Mouse (Mus musculus) stomach, embryonic 15.5 days (tissue): ENCODE results near the gene Slc17a9. TPM values are rescaled to one million over a fixed set of nuclear protein-coding genes. Genes with fewer than 3 reads are reported as not detected.
A peak's percentile ranks its signal among the peaks of the same experiment; 100 is the strongest.

Source experiments
- ATAC-seq: fragments of 200-750 bp; cut with Nextera tagmentation; 2 replicates; pipeline ENCODE4 v1.8.0; 2017; ENCODE audit warnings: low read depth, moderate number of reproducible peaks, moderate TSS enrichment; ENCODE audit not compliant: insufficient read depth, low FRiP score
- H3K27ac ChIP-seq: fragments of 300-500 bp; sonication (generic); 2 replicates; pipeline ENCODE4 v1.5.1; 2015; ENCODE audit warnings: mild to moderate bottlenecking, inconsistent platforms
- H3K27me3 ChIP-seq: fragments of 300-500 bp; sonication (generic); replicated peaks from 2 replicates; pipeline ENCODE4 v1.6.1; 2015; ENCODE audit warnings: inconsistent platforms
- H3K36me3 ChIP-seq: fragments of 300-500 bp; sonication (generic); 2 replicates; pipeline ENCODE4 v1.6.1; 2015; ENCODE audit warnings: inconsistent platforms
- H3K4me1 ChIP-seq: fragments of 300-500 bp; sonication (generic); 2 replicates; pipeline ENCODE4 v1.6.1; 2015; ENCODE audit warnings: inconsistent platforms
- H3K4me2 ChIP-seq: fragments of 300-500 bp; sonication (generic); 2 replicates; pipeline ENCODE4 v1.6.1; 2015; ENCODE audit warnings: mild to moderate bottlenecking, inconsistent platforms
- H3K4me3 ChIP-seq: fragments of 300-500 bp; sonication (generic); replicated peaks from 2 replicates; pipeline ENCODE4 v1.5.1; 2015; ENCODE audit warnings: inconsistent platforms
- H3K9ac ChIP-seq: fragments of 300-500 bp; sonication (generic); 2 replicates; pipeline ENCODE4 v1.6.1; 2015; ENCODE audit warnings: inconsistent platforms
- H3K9me3 ChIP-seq: fragments of 300-500 bp; sonication (generic); 2 replicates; pipeline ENCODE4 v1.6.1; 2016; ENCODE audit warnings: inconsistent platforms
- WGBS: fragments of 180-500 bp; shearing (Covaris S2); methylation state at CpG from one replicate; pipeline ENCODE4 v1.1.7; 2015; 5-methylcytosine and 5-hydroxymethylcytosine counted together
- polyA plus RNA-seq: library from polyadenylated mRNA; unstranded; fragments of >200 nt; fragmentation: Nextera tagmentation; extraction: Ambion mirVana; gene quantifications from 2 replicates; pipeline ENCODE4 v1.2.1, GENCODE M21; 2015

The Slc17a9 gene
- 3.8 and 4.3 TPM in 2 replicates for polyA plus RNA-seq

DNA sequence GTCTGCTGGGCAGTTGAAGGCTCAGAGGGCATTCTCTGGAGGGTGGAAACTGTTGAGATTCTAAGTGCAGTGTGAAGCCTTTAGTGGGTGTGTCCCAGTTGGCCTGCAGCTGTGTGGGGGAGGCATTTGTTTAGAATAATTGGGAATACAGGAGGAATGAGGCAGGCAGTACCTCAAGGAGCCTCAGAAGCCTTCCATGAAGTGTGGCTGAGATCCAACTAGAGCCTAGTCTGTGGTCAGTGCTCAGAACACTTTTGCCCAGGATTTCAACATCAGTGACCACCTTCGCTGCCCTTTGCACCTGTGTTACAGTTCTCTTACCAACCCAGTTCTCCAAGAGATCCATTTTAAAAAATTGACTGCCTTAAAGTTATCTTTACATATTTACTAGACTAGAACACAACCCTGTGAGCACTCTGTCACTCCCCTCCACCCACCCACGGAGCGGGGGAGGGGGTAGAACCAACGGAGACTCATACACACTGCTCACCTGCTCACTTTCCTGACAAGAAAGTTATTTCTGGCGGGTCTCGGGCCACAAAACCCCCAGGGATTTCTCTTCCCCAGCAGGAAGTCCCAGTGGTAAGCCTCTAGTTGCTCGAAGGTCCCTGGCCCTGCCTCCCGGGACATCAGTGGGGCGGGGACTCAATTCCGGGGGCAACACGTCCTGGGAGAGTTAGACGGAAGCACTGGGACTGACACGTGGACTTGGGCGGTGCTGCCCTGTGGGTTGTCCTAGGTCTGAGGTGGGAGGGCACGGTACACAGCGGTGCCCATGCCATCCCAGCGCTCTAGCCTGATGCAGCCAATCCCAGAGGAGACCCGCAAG is at the start of gene Slc17a9:
TSS of gene Slc17a9 (plus strand) at position 679 of the 829 bp plus-strand sequence.
- peak; percentile 92 for ATAC-seq
- 4% methylated on average over 18 of the region's 18 CpGs for WGBS
- H3K4me2 ChIP-seq = peak within 1 kb of the TSS; percentile 60
- peak within 1 kb of the TSS; percentile 36 for H3K4me3 ChIP-seq
- H3K4me1 ChIP-seq = peaks cover 14% of the 10 kb centered on the region
- H3K27ac ChIP-seq = peak within 1 kb of the TSS; percentile 35; the same call in 1 of the 2 replicates
- no peak within 1 kb of the TSS for H3K9ac ChIP-seq
- peaks cover 19% of the 10 kb centered on the region for H3K36me3 ChIP-seq
- no peaks in the 10 kb centered on the region for H3K27me3 ChIP-seq
- H3K9me3 ChIP-seq = no peaks in the 10 kb centered on the region

DNA sequence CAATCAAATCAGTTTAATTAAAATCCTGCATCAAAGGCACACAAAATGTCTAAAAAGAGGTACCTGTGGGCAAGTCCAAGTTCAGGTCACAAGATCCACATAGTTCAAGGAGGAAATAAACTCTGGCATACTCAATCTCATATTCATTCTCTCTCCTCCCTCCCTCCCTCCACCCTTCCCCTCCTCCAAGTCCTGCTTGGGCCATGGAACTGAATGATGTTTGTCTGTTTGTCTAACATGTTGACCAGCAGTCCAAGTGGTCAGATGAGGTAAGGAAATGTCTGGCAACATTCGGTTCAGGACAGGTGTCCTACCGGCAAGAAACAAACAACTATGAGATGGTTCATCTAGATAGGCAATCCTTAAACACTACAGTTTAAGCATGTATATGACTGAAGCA is 48.4 kb upstream of the Slc17a9 start:
- no peak for ATAC-seq
- Histone ChIP-seq H3K36me3 (peaks cover 32% of the 10 kb centered on the region), H3K4me1 (no peaks in the 10 kb centered on the region), H3K9ac (no peak overlapping the region), H3K27me3 (no peaks in the 10 kb centered on the region), H3K4me2 (no peak overlapping the region), H3K9me3 (no peaks in the 10 kb centered on the region), H3K27ac (no peak overlapping the region), H3K4me3 (no peak overlapping the region)
- WGBS = 82% methylated on average over 2 of the region's 2 CpGs

DNA sequence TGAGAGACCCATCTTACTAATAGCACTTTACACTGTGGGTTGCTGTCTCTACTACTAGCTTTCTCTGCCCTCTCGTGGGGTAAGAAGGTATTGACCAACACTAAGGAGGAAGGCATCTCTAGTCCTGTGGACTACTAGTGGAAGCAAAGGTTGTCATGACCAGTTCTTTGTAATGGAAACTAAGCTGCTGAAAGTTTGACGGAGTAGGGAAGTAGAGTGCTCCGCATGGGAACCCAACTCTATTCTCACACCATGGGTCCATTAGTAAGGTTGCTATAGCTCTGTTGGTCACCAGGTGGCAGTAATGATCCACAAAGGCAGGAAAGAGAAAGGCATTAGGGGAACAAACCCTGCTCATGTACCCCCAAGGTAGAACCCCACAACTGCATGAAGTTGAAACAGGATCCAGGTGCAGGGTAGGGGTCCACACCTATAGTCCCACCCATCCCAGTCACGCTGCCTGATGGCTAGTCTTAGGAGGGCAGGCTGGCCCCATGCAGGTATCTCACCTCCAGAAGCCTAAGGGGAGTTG is 46.4 kb upstream of the Slc17a9 start:
- peak; percentile 41 for ATAC-seq
- WGBS = 27% methylated on average over 4 of the region's 4 CpGs
- Histone ChIP-seq H3K27me3 (no peaks in the 10 kb centered on the region), H3K36me3 (peaks cover 28% of the 10 kb centered on the region), H3K4me1 (no peaks in the 10 kb centered on the region), H3K9me3 (no peaks in the 10 kb centered on the region), H3K9ac (no peak overlapping the region), H3K4me2 (no peak overlapping the region), H3K4me3 (no peak overlapping the region), H3K27ac (no peak overlapping the region)

DNA sequence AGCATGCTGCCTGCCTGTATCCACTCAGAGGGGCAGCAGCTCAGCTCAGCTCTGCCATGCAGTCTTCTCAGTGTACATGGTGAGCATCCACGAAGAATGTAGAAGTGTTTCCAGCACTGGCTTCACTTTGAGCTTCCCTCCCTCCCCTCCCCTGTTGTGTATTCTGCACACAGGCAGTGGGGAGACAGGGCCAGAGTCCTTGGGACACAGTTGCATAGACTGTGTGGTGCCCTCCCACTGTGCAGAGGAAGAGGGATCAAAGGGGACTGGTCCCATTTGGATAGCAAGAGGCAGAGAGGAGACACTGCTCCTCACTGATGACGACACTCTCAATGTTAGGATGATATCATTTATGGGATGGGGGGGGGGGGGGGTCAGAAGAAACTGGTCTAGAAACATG is 43.8 kb upstream of the Slc17a9 start:
- ATAC-seq = no peak
- Histone ChIP-seq H3K9me3 (no peaks in the 10 kb centered on the region), H3K27ac (no peak overlapping the region), H3K4me3 (no peak overlapping the region), H3K4me1 (no peaks in the 10 kb centered on the region), H3K36me3 (peaks cover 47% of the 10 kb centered on the region), H3K4me2 (no peak overlapping the region), H3K27me3 (no peaks in the 10 kb centered on the region), H3K9ac (no peak overlapping the region)
- 59% methylated on average over 2 of the region's 2 CpGs for WGBS

DNA sequence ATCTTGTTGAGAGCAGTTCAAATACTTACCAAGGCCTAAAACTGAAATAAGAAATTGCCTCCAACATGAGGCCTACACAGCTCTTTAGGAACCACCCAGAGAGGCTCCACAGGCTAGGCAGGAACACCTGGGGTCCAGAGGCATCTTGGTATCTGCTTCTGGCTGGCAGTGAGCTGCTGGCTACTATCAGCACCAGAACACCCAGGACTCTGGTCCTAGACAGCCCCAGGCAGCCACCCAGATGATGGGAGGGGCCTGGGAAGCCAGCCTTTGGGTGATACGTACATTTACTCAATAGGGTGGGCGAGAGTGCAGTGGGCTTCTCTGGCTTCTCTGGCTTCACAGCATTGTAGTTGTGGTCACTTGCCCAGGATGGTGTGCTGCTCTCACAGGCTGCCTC is 41.5 kb upstream of the Slc17a9 start:
- 88% methylated on average over 2 of the region's 2 CpGs for WGBS
- Histone ChIP-seq H3K4me1 (no peaks in the 10 kb centered on the region), H3K27me3 (no peaks in the 10 kb centered on the region), H3K9me3 (no peaks in the 10 kb centered on the region), H3K36me3 (peaks cover 68% of the 10 kb centered on the region), H3K9ac (no peak overlapping the region), H3K27ac (no peak overlapping the region), H3K4me3 (no peak overlapping the region), H3K4me2 (no peak overlapping the region)
- no peak for ATAC-seq

DNA sequence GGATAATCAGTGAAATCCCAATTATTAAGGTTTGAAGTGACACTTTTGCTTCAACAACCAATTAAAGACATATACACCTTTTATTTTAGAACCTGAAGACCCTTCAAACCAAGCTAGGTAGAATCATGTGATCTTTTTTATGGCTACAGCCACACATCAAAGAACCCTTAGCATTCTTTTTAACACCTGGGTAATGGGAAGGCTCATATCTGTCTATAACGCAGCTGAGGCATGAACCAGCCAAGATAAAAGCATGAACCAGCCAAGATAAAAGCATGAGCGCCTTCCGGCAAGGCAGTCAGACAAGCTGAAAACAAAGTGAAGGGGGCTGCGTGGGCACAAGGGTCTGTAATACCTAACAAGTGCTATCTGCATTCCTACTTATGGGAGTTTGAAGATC is 41.0 kb upstream of the Slc17a9 start:
- Histone ChIP-seq H3K4me2 (no peak overlapping the region), H3K27me3 (no peaks in the 10 kb centered on the region), H3K9ac (no peak overlapping the region), H3K4me1 (no peaks in the 10 kb centered on the region), H3K36me3 (peaks cover 73% of the 10 kb centered on the region), H3K9me3 (no peaks in the 10 kb centered on the region), H3K27ac (no peak overlapping the region), H3K4me3 (no peak overlapping the region)
- ATAC-seq = no peak
- WGBS = 86% methylated on average over 4 of the region's 4 CpGs

DNA sequence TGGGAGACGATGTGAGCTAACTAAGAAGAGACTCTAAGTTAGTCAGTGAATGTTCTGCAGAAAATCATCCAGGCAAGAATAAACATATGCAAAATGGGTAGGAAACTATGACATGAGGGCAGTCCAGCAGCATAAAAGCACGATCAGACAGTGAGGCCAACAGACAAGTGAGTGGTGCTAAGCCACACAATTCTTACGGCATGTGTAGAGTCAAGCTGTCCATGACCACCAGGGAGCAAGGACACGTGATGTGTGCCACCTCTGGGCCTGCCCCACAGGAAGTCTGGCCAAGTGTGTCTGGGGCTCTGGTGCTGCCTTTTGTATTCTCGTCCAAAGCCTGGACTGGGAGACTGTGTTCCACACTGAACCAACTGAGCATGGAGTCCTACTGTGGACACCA is 35.2 kb upstream of the Slc17a9 start:
- peaks cover 49% of the 10 kb centered on the region for H3K36me3 ChIP-seq
- H3K9me3 ChIP-seq = no peaks in the 10 kb centered on the region
- H3K27ac ChIP-seq = no peak overlapping the region
- no peak overlapping the region for H3K4me3 ChIP-seq
- no peak overlapping the region for H3K4me2 ChIP-seq
- H3K9ac ChIP-seq = no peak overlapping the region
- no peak for ATAC-seq
- no peaks in the 10 kb centered on the region; the same call in 1 of the 2 replicates for H3K4me1 ChIP-seq
- H3K27me3 ChIP-seq = no peaks in the 10 kb centered on the region
- 89% methylated on average over 5 of the region's 5 CpGs for WGBS

DNA sequence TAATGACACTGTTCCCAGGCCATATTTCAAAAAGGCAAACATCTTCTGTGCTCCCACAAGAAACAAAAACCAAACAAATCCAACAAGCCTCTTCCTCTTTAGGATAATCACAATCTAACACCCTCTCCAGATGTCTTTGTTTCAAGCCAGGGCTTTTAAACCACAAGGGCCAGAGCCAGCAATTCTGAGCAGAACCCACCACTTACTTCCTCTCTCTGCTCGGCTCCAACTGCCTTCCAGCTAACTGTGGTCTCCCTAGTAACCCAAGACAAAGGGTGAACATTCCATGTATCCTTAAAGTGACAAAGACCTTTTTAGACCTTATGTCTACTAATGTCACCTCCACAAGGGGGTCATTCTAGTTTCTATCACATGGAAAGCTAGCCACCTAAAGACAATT is 32.4 kb upstream of the Slc17a9 start:
- no peaks in the 10 kb centered on the region for H3K9me3 ChIP-seq
- H3K4me1 ChIP-seq = peaks cover 3% of the 10 kb centered on the region; the same call in 1 of the 2 replicates
- no peak overlapping the region for H3K9ac ChIP-seq
- no peaks in the 10 kb centered on the region for H3K27me3 ChIP-seq
- no peak overlapping the region for H3K4me3 ChIP-seq
- peak overlapping the region; percentile 48; the same call in 1 of the 2 replicates for H3K27ac ChIP-seq
- H3K36me3 ChIP-seq = peaks cover 24% of the 10 kb centered on the region
- 2% methylated on average over 1 of the region's 1 CpGs for WGBS
- no peak overlapping the region for H3K4me2 ChIP-seq
- no peak for ATAC-seq

DNA sequence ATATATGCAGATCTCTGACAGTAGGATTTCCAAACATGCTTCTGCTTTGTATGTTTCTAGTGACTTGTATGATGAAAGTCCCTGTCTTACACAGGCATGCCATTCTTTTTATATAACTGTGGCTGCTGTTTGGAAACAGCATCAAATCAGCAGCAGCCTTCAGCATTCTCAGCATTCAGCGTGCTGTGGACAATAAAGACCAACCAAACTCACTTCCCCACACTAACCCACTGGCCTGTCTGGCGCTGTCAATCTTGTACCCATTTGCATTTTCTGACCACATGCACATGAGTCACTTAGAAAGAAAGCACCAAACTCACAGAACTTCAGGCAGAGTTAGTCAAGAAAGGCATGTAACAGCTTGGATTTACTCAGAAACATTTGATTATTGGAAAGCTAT is 29.9 kb upstream of the Slc17a9 start:
- H3K9ac ChIP-seq = no peak overlapping the region
- no peaks in the 10 kb centered on the region for H3K27me3 ChIP-seq
- peaks cover 12% of the 10 kb centered on the region for H3K4me1 ChIP-seq
- 88% methylated on average over 2 of the region's 2 CpGs for WGBS
- H3K4me2 ChIP-seq = no peak overlapping the region
- ATAC-seq = no peak
- H3K9me3 ChIP-seq = no peaks in the 10 kb centered on the region
- no peaks in the 10 kb centered on the region for H3K36me3 ChIP-seq
- H3K4me3 ChIP-seq = no peak overlapping the region
- H3K27ac ChIP-seq = no peak overlapping the region

DNA sequence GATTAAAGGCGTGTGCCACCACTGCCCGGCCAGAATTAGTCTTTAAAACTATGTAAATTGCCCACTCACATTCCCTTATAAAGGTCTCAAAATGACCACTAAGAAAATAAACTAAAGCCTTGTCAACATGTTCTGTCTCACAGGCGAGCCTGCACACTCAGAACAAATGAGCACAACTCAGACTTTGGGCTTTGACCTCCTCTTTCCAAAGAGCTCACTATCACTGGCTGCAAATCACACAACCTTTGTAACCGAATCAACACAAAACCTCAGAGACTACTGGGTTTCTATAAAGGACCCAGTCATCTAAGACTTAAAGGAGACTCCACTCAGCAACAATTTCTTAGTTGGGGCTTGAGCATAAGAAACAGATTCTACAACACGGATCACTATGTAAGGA is 24.6 kb upstream of the Slc17a9 start:
- no peak for ATAC-seq

DNA sequence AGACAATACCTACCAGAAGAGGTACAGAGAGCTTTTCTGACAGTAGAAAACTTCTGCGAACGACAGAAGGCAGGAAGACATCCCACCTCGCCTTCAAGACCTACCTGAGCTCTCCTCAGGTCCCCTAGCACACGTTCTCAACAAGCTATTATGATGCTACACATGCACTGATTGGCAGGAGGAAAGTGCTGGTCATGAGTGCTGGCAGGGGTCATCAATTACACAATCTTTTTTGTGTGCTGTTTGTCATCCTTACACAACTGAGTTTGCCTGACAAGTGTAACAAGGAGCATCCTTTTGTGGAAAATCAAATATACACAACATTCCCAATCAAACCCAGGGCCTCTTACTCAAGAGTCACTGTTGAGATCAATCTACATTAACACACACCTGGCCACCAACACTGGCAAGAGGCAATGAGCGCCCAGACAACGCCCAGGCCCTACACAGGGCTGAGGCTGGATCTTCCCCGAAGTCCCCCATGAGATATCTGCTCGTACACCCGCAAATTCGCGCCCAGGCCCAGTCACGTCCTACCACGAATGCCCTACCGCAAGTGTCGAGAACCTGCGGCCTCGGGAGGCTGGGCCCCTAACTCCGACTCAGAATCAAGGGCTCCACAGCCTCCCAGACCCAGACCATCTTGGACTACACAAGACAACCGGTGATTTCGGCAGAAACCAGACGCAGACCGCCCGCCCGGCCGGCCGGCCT is 23.9 kb upstream of the Slc17a9 start:
- 4% methylated on average over 26 of the region's 26 CpGs for WGBS

More for the DNA sequence above, 24.6 kb upstream of the Slc17a9 start:
- Histone ChIP-seq H3K9ac (peak overlapping the region; percentile 92; the same call in 1 of the 2 replicates), H3K4me3 (peak overlapping the region; percentile 84), H3K27me3 (no peaks in the 10 kb centered on the region), H3K27ac (no peak overlapping the region), H3K36me3 (no peaks in the 10 kb centered on the region), H3K4me2 (peak overlapping the region; percentile 90), H3K4me1 (peaks cover 37% of the 10 kb centered on the region), H3K9me3 (no peaks in the 10 kb centered on the region)
- WGBS = 63% methylated on average over 5 of the region's 5 CpGs

More for the DNA sequence above, 23.9 kb upstream of the Slc17a9 start:
- H3K36me3 ChIP-seq = no peaks in the 10 kb centered on the region
- H3K4me2 ChIP-seq = peak overlapping the region; percentile 90
- peak overlapping the region; percentile 84 for H3K4me3 ChIP-seq
- H3K4me1 ChIP-seq = peaks cover 37% of the 10 kb centered on the region
- no peak for ATAC-seq
- no peaks in the 10 kb centered on the region for H3K27me3 ChIP-seq
- H3K27ac ChIP-seq = peak overlapping the region; percentile 96
- H3K9me3 ChIP-seq = no peaks in the 10 kb centered on the region
- peak overlapping the region; percentile 92 for H3K9ac ChIP-seq
